Mouse (Mus musculus) erythroblast, embryonic 14.5 days (primary cell): ENCODE data around the gene Dscam. TPM values are rescaled to one million over a fixed set of nuclear protein-coding genes. Genes with fewer than 3 reads are reported as not detected.

ENCODE experiments used
- H3K27me3 ChIP-seq: 2 replicates; pipeline ENCODE4 v1.6.1; 2012; ENCODE audit warnings: inconsistent platforms; ENCODE audit not compliant: control insufficient read depth
- H3K36me3 ChIP-seq: 2 replicates; pipeline ENCODE4 v1.6.1; 2012; ENCODE audit warnings: mild to moderate bottlenecking, inconsistent platforms; ENCODE audit not compliant: control insufficient read depth
- H3K4me1 ChIP-seq: 2 replicates; pipeline ENCODE4 v1.6.1; 2012; ENCODE audit warnings: inconsistent platforms; ENCODE audit not compliant: control insufficient read depth
- H3K4me3 ChIP-seq: replicated peaks from 2 replicates; pipeline ENCODE3; 2012; ENCODE audit warnings: moderate library complexity, mild to moderate bottlenecking, inconsistent platforms
- H3K9me3 ChIP-seq: 2 replicates; pipeline ENCODE4 v1.6.1; 2012; ENCODE audit warnings: low read length, inconsistent platforms, mixed read lengths; ENCODE audit not compliant: control insufficient read depth
- GATA1 ChIP-seq: IDR thresholded peaks from 2 replicates; pipeline ENCODE4 v1.6.1; 2012; ENCODE audit warnings: low read length, inconsistent platforms, mixed read lengths
- TAL1 ChIP-seq: IDR thresholded peaks from 3 replicates; pipeline ENCODE4 v1.6.1; 2012; ENCODE audit warnings: low read length, inconsistent platforms, mixed read lengths
- polyA plus RNA-seq: library from polyadenylated mRNA; stranded (reverse); fragments of >175 nt; gene quantifications from 2 replicates; pipeline ENCODE4 v1.2.3, GENCODE M21; 2012

Dscam gene
- polyA plus RNA-seq, 1 experiment, result not detected

- Histone ChIP-seq H3K36me3 (no peaks in the 10 kb centered on the region), H3K9me3 (no peaks in the 10 kb centered on the region), H3K4me3 (no peak overlapping the region), H3K4me1 (no peaks in the 10 kb centered on the region), H3K27me3 (no peaks in the 10 kb centered on the region)
- TF ChIP-seq TAL1 (no peak), GATA1 (no peak)
Measured at GRCm38 (mm10) chr16:96795431-96795830, 375.1 kb downstream of the Dscam start.

GRCm38 (mm10) chr16:96791307-96791706 is 379.2 kb downstream of the Dscam start:
- TF ChIP-seq GATA1, result no peak
- TF ChIP-seq TAL1, result no peak
- H3K27me3 ChIP-seq, result no peaks in the 10 kb centered on the region
- H3K36me3 ChIP-seq, result no peaks in the 10 kb centered on the region
- H3K9me3 ChIP-seq, result no peaks in the 10 kb centered on the region
- H3K4me3 ChIP-seq, result no peak overlapping the region
- no peaks in the 10 kb centered on the region for H3K4me1 ChIP-seq

GRCm38 (mm10) chr16:96788286-96788685 is 382.3 kb downstream of the Dscam start:
- no peak overlapping the region for H3K4me3 ChIP-seq
- TF ChIP-seq GATA1 (no peak), TAL1 (no peak)
- no peaks in the 10 kb centered on the region for H3K9me3 ChIP-seq
- no peaks in the 10 kb centered on the region for H3K27me3 ChIP-seq
- no peaks in the 10 kb centered on the region for H3K4me1 ChIP-seq
- no peaks in the 10 kb centered on the region for H3K36me3 ChIP-seq

GRCm38 (mm10) chr16:96779021-96779420 is 391.5 kb downstream of the Dscam start:
- no peak overlapping the region for H3K4me3 ChIP-seq
- TF ChIP-seq TAL1 (no peak), GATA1 (no peak)
- no peaks in the 10 kb centered on the region for H3K36me3 ChIP-seq
- H3K9me3 ChIP-seq, result no peaks in the 10 kb centered on the region
- H3K27me3 ChIP-seq, result no peaks in the 10 kb centered on the region
- H3K4me1 ChIP-seq, result no peaks in the 10 kb centered on the region

GRCm38 (mm10) chr16:96774245-96774644 is 396.3 kb downstream of the Dscam start:
- TF ChIP-seq GATA1 (no peak), TAL1 (no peak)
- Histone ChIP-seq H3K36me3 (no peaks in the 10 kb centered on the region), H3K9me3 (no peaks in the 10 kb centered on the region), H3K27me3 (no peaks in the 10 kb centered on the region), H3K4me1 (no peaks in the 10 kb centered on the region), H3K4me3 (no peak overlapping the region)

GRCm38 (mm10) chr16:96767985-96768384 is 402.6 kb downstream of the Dscam start:
- TF ChIP-seq TAL1 (no peak), GATA1 (no peak)
- no peaks in the 10 kb centered on the region for H3K9me3 ChIP-seq
- no peaks in the 10 kb centered on the region for H3K27me3 ChIP-seq
- no peaks in the 10 kb centered on the region for H3K36me3 ChIP-seq
- no peak overlapping the region for H3K4me3 ChIP-seq
- H3K4me1 ChIP-seq, result no peaks in the 10 kb centered on the region

GRCm38 (mm10) chr16:96767508-96767907 is 403.0 kb downstream of the Dscam start:
- Histone ChIP-seq H3K4me3 (no peak overlapping the region), H3K36me3 (no peaks in the 10 kb centered on the region), H3K4me1 (no peaks in the 10 kb centered on the region), H3K27me3 (no peaks in the 10 kb centered on the region), H3K9me3 (no peaks in the 10 kb centered on the region)
- TF ChIP-seq GATA1 (no peak), TAL1 (no peak)

GRCm38 (mm10) chr16:96761225-96761624 is 409.3 kb downstream of the Dscam start:
- no peak overlapping the region for H3K4me3 ChIP-seq
- no peaks in the 10 kb centered on the region for H3K27me3 ChIP-seq
- no peaks in the 10 kb centered on the region for H3K36me3 ChIP-seq
- H3K9me3 ChIP-seq, result no peaks in the 10 kb centered on the region
- TF ChIP-seq TAL1 (no peak), GATA1 (no peak)
- H3K4me1 ChIP-seq, result no peaks in the 10 kb centered on the region

GRCm38 (mm10) chr16:96759081-96759603 is 411.4 kb downstream of the Dscam start:
- Histone ChIP-seq H3K4me1 (no peaks in the 10 kb centered on the region), H3K36me3 (no peaks in the 10 kb centered on the region), H3K4me3 (no peak overlapping the region), H3K9me3 (no peaks in the 10 kb centered on the region), H3K27me3 (no peaks in the 10 kb centered on the region)
- TF ChIP-seq GATA1, result no peak
- TF ChIP-seq TAL1, result no peak

GRCm38 (mm10) chr16:96758381-96758780 is 412.2 kb downstream of the Dscam start:
- TF ChIP-seq GATA1, result no peak
- no peak for TF ChIP-seq TAL1
- H3K4me3 ChIP-seq, result no peak overlapping the region

More at GRCm38 (mm10) chr16:96758381-96758780, 412.2 kb downstream of the Dscam start:
- no peaks in the 10 kb centered on the region for H3K27me3 ChIP-seq
- no peaks in the 10 kb centered on the region for H3K9me3 ChIP-seq
- H3K4me1 ChIP-seq, result no peaks in the 10 kb centered on the region
- H3K36me3 ChIP-seq, result no peaks in the 10 kb centered on the region
